Mouse (Mus musculus): ENCODE measurements around the gene Ggt5. TPM values are rescaled to one million over a fixed set of nuclear protein-coding genes. Genes with fewer than 3 reads are reported as not detected.

Gene Ggt5
- polyA plus RNA-seq, 1 experiment = 41.4 TPM

GRCm38 (mm10) chr10:75651381-75652068, 62.4 kb downstream of the Ggt5 start:
- DNase-seq (ENCODE audit: low read depth) = no peak

GRCm38 (mm10) chr10:75654053-75654452, 64.9 kb downstream of the Ggt5 start:
- no peak for DNase-seq (ENCODE audit: low read depth)

DNA sequence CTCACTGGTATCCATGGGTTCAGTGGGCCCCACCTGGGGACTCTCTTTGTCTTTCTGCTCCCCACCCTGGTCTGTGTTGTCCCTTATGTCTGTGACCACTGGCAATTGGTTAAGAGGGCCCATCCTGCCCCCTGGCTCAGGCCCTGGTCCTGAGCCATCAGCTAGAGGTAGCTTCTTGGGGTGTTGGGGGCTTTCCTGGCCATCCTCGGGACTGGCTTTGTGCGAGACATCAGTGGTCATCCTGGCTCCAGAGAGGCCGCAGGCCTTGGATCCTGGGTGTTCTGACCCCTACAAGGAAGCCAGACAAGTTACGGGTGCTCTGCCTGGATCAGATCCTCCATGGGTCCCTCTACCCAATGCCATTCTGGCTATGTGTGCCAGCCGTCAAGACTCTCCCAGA, 68.0 kb downstream of the Ggt5 start:
- no peak for DNase-seq (ENCODE audit: low read depth)

- no peak for DNase-seq (ENCODE audit: low read depth)
Observed at GRCm38 (mm10) chr10:75657772-75658171, 68.6 kb downstream of the Ggt5 start.

DNA sequence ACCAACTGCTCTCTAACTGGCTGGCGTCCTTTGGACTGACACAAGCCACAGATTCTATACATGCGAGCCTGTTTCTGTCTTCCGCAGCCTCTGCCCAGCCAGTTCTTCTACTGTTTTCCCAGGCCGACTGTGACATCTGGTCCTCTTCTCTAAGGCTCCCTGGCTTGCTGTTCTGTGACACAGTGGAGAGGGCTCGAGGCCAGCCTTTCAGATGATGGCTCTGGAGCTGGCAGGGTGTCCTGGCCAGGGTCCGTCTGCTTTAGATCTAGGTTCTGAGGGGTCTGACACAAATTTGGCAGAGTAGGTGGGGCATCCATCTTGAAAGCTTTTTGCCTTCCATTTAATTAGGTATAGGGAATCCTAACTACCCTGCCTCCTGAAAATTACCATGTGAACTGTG, 72.2 kb downstream of the Ggt5 start:
- DNase-seq (ENCODE audit: low read depth) = no peak

DNA sequence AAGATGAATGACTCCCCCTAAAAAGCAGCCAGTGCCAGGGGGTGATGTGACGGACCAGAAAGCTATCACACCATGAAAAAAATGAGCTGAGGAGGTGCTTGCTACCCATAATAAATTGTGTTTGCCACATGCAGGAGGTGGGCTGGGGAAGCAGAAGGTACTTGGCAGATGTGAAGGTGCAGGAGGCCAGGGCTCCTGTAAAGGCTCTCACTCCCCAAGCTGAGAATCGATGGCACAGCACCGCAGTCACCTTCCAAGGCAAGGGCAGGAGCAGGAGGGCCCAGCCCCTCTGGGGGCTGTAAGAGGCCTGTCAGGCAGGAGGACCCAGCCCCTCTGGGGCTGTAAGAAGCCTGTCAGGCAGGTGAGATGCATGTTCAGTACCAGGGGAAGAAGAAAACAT, 72.7 kb downstream of the Ggt5 start:
- DNase-seq (ENCODE audit: low read depth) = no peak

DNA sequence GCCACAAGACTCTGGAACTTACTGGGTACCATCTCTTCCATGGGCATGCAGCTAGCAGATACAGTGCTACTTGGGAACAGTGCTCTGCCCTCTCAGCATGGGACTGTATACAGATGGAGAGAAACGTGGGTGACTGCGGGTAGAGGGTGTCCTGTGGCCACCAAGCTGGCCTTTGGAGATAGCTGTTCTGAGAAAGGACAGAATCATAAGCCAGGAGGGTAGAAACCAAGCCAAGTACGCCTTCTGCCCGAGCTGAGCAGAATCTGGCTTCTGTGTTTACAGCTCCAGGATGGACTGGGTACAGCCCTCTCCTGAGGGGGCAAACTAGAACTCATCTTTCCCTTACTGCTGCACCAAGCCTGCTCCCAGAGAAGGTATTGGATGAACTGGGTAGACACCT, 73.4 kb downstream of the Ggt5 start:
- DNase-seq (ENCODE audit: low read depth) = no peak

- DNase-seq (ENCODE audit: low read depth) = no peak
Observed at GRCm38 (mm10) chr10:75664673-75665270, 75.6 kb downstream of the Ggt5 start.

DNA sequence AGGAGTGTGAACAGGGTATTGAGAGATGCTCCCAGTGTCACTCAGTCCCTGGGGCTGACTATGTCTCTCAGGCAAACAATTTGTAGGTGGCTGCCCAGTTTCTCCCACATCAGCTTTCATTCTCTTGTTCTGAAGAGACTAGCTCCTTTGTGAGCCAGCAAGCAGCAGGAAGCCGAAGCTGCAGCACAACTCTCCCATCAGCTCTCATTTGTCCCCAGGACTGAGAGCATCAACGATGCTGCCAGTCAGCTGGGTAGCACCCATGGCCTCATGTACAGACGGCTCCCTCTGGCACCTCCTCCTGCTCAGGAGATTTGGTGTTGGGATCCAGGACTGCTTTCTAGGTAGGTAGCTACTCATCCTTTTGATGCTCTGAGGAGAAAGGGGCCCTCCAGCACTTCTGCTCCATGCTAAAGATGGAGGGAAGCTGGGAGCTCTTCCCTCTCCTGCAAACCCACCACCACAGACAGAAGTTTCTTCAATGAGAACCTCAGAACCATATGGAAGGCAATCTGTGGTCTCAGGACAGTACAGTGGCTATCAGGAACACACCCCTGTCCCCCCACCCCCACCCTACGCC, 77.4 kb downstream of the Ggt5 start:
- no peak for DNase-seq (ENCODE audit: low read depth)

Other genes with a start within 250 kb of the Ggt5 start
- 0.96 and 0.98 TPM in 2 replicates for gene Upb1, start 188.2 kb upstream of the Ggt5 start, polyA plus RNA-seq (2012; rRNA removed)
- 12.8 and 23.1 TPM in 2 replicates for gene Snrpd3, start 71.8 kb upstream of the Ggt5 start, polyA plus RNA-seq (2012; rRNA removed)
- 47.6 and 51.9 TPM in 2 replicates for gene Gucd1, start 71.4 kb upstream of the Ggt5 start, polyA plus RNA-seq (2012; rRNA removed)
- gene Lrrc75b, start 29.0 kb upstream of the Ggt5 start, polyA plus RNA-seq (2012; rRNA removed) = 9.0 and 18.2 TPM in 2 replicates
- 127 and 198 TPM in 2 replicates for gene Ggt1, start 27.7 kb upstream of the Ggt5 start, polyA plus RNA-seq (2012; rRNA removed)
- 21.5 and 32.8 TPM in 2 replicates for gene Susd2, start 54.7 kb downstream of the Ggt5 start, polyA plus RNA-seq (2012; rRNA removed)
- 31.3 and 33.0 TPM in 2 replicates for gene Cabin1, start 175.0 kb downstream of the Ggt5 start, polyA plus RNA-seq (2012; rRNA removed)
- 97.9 and 149 TPM in 2 replicates for gene Ddt, start 184.1 kb downstream of the Ggt5 start, polyA plus RNA-seq (2012; rRNA removed)
- gene Gm20441, start 191.6 kb downstream of the Ggt5 start, polyA plus RNA-seq (2012; rRNA removed) = 1.2 TPM in 1 of 2 replicates, not detected in the other
- 99.8 and 148 TPM in 2 replicates for gene Gstt3, start 192.1 kb downstream of the Ggt5 start, polyA plus RNA-seq (2012; rRNA removed)
- 143 and 149 TPM in 2 replicates for gene Gstt1, start 209.2 kb downstream of the Ggt5 start, polyA plus RNA-seq (2012; rRNA removed)
- gene Gstt4, start 233.2 kb downstream of the Ggt5 start, polyA plus RNA-seq (2012; rRNA removed) = 1.0 and 2.6 TPM in 2 replicates
- 140 and 162 TPM in 2 replicates for gene Gstt2, start 248.1 kb downstream of the Ggt5 start, polyA plus RNA-seq (2012; rRNA removed)